Mouse (Mus musculus): Measurements from ENCODE around the gene Hnrnph1. TPM values are rescaled to one million over a fixed set of nuclear protein-coding genes. Genes with fewer than 3 reads are reported as not detected.
A peak's percentile ranks its signal among the peaks of the same experiment; 100 is the strongest.

Hnrnph1 gene
- polyA plus RNA-seq, 1 experiment from 2014 or later: 734 TPM

DNA sequence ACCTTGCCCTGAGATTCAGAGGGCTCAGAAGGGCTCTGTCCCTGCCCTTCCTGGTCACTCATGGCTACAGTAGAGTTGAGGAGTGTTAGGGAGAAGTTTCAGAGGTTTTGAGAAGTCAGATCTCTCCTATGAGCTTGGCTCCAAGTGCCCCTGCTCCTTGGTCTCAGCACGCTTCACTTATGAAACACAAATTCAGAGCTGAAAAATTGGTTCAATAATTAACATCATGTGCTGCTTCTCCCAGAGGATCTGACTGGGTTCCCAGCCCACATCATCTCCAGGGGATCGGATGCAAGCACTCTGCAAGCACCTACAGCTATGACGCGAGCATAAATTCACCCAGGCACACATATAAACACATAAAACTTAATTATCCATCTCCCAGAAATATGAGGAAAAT lies 49.3 kb downstream of the Hnrnph1 start:
- Histone ChIP-seq H3K4me3 (replicated peaks) (no peak overlapping the region), H3K9me3 (no peaks in the 10 kb centered on the region), H3K4me2 (no peak overlapping the region), H3K36me3 (replicated peaks) (no peaks in the 10 kb centered on the region), H3K27ac (no peak overlapping the region), H3K4me1 (peaks cover 6% of the 10 kb centered on the region), H3K9ac (no peak overlapping the region), H3K27me3 (no peaks in the 10 kb centered on the region)
- ATAC-seq (ENCODE audit: low FRiP score): no peak
- WGBS: 90% methylated on average over 4 of the region's 4 CpGs

DNA sequence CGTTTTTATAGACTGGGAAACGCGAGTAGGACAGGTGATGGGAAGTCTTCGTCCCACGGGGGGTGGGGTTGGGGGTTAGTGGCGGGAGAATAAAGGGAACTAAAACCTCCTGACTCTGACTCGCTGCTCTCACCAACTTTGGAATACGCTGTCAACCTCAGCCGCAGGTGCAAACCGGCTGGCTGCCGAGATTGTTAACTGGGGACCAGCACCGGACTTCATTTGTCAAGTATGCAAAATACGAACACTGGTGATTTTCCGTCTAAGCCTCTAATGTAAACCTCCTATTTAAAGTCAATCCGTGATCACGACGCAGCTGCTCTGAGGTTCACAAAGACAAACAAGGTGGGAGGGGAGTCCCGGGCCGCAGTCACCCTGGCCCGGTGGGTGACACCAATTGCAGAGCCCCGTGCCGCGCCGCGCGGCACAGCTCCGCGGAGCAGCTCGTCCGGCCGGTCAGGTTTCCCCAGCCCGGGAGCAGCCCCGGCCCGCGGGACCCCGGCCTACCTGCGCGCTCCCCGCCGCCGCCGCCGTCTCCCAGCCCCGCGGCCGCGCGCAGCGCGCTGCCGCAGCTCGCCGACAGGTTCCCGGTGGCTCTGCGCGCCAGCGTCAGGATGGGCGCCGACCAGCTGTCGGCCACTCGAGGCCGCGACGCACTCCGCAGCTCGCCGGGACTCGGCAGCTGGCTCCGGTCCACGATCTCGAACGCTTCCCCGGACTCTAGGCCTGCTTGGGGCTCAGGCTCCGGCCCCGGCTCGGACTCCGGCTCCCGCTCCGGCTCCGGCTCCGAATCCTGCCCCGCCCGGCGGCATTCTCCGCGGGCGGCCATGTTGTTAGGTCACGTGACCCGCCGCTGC lies 53.7 kb downstream of the Hnrnph1 start, which contains the start of gene Rufy1:
TSS of gene Rufy1 (minus strand) at position 849 of the 857 bp plus-strand sequence.
- Histone ChIP-seq H3K4me2 (peak within 1 kb of the TSS; percentile 57), H3K4me1 (peaks cover 7% of the 10 kb centered on the region; the same call in 1 of the 2 replicates), H3K27me3 (no peaks in the 10 kb centered on the region), H3K9me3 (no peaks in the 10 kb centered on the region), H3K9ac (peak within 1 kb of the TSS; percentile 85), H3K36me3 (replicated peaks) (no peaks in the 10 kb centered on the region), H3K27ac (peak within 1 kb of the TSS; percentile 93), H3K4me3 (replicated peaks) (peak within 1 kb of the TSS; percentile 73)
- under 1% methylated on average over 90 of the region's 90 CpGs for WGBS
- ATAC-seq (ENCODE audit: low FRiP score): peak; percentile 88

GRCm38 (mm10) chr11:50431134-50432068 lies 54.6 kb downstream of the Hnrnph1 start:
- peaks cover 7% of the 10 kb centered on the region; the same call in 1 of the 2 replicates for H3K4me1 ChIP-seq
- H3K27ac ChIP-seq: peak overlapping the region; percentile 93
- peak overlapping the region; percentile 73 for H3K4me3 ChIP-seq (replicated peaks)
- peak; percentile 42 for ATAC-seq (ENCODE audit: low FRiP score)
- whole genome bisulfite sequencing: 30% methylated on average over 32 of the region's 32 CpGs
- H3K4me2 ChIP-seq: peak overlapping the region; percentile 57
- H3K9me3 ChIP-seq: no peaks in the 10 kb centered on the region
- no peaks in the 10 kb centered on the region for H3K36me3 ChIP-seq (replicated peaks)
- 0 out of 2 replicates have a peak, but pooled peaks cover 5% of the 10 kb centered on the region for H3K27me3 ChIP-seq
- H3K9ac ChIP-seq: peak overlapping the region; percentile 85

GRCm38 (mm10) chr11:50432069-50432440 lies 55.3 kb downstream of the Hnrnph1 start:
- Histone ChIP-seq H3K9me3 (no peaks in the 10 kb centered on the region), H3K27ac (no peak overlapping the region), H3K36me3 (replicated peaks) (no peaks in the 10 kb centered on the region), H3K4me3 (replicated peaks) (no peak overlapping the region), H3K4me2 (no peak overlapping the region), H3K27me3 (0 out of 2 replicates have a peak, but pooled peaks cover 7% of the 10 kb centered on the region), H3K4me1 (peaks cover 7% of the 10 kb centered on the region; the same call in 1 of the 2 replicates), H3K9ac (no peak overlapping the region)
- ATAC-seq (ENCODE audit: low FRiP score): no peak
- 92% methylated on average over 3 of the region's 3 CpGs for WGBS

GRCm38 (mm10) chr11:50432896-50433295 lies 56.1 kb downstream of the Hnrnph1 start:
- Histone ChIP-seq H3K36me3 (replicated peaks) (no peaks in the 10 kb centered on the region), H3K4me1 (peaks cover 7% of the 10 kb centered on the region; the same call in 1 of the 2 replicates), H3K27me3 (0 out of 2 replicates have a peak, but pooled peaks cover 7% of the 10 kb centered on the region), H3K27ac (no peak overlapping the region), H3K9ac (no peak overlapping the region), H3K4me3 (replicated peaks) (no peak overlapping the region), H3K9me3 (no peaks in the 10 kb centered on the region), H3K4me2 (no peak overlapping the region)
- ATAC-seq (ENCODE audit: low FRiP score): no peak
- 95% methylated on average over 5 of the region's 5 CpGs for WGBS

MicroRNAs encoded within 50 kb of the gene (microRNA counts, 519-probe panel; counts per million panel counts)
- microRNA mmu-miR-804: 3,884 counts per million, percentile 43 among the panel's probes with 10 or more counts

Small RNA genes within 50 kb of the gene (microRNA-seq; reads per million reads assigned to microRNA genes)
- gene Mir804: not detected

Other genes with a start within 250 kb of the Hnrnph1 start
- 38.3 and 39.2 TPM in 2 replicates for gene Tbc1d9b, start 245.6 kb upstream of the Hnrnph1 start, polyA plus RNA-seq (2016; fragmentation: Nextera tagmentation; extraction: Ambion mirVana)
- 22.2 and 24.9 TPM in 2 replicates for gene Mrnip, start 202.5 kb upstream of the Hnrnph1 start, polyA plus RNA-seq (2016; fragmentation: Nextera tagmentation; extraction: Ambion mirVana)
- 165 and 169 TPM in 2 replicates for gene Sqstm1, start 166.2 kb upstream of the Hnrnph1 start, polyA plus RNA-seq (2016; fragmentation: Nextera tagmentation; extraction: Ambion mirVana)
- gene Mgat4b, start 166.1 kb upstream of the Hnrnph1 start, polyA plus RNA-seq (2016; fragmentation: Nextera tagmentation; extraction: Ambion mirVana): 31.6 and 40.3 TPM in 2 replicates
- gene Ltc4s, start 138.4 kb upstream of the Hnrnph1 start, polyA plus RNA-seq (2016; fragmentation: Nextera tagmentation; extraction: Ambion mirVana): 0.60 and 0.69 TPM in 2 replicates
- gene Maml1, start 84.7 kb upstream of the Hnrnph1 start, polyA plus RNA-seq (2016; fragmentation: Nextera tagmentation; extraction: Ambion mirVana): 5.5 and 5.9 TPM in 2 replicates
- gene Canx, start 51.3 kb upstream of the Hnrnph1 start, polyA plus RNA-seq (2016; fragmentation: Nextera tagmentation; extraction: Ambion mirVana): 287 and 298 TPM in 2 replicates
- gene Cby3, start 22.5 kb upstream of the Hnrnph1 start, polyA plus RNA-seq (2016; fragmentation: Nextera tagmentation; extraction: Ambion mirVana): not detected in 2 replicates
- 30.7 and 31.5 TPM in 2 replicates for gene Rufy1, start 54.1 kb downstream of the Hnrnph1 start, polyA plus RNA-seq (2016; fragmentation: Nextera tagmentation; extraction: Ambion mirVana)
- gene Adamts2, start 225.1 kb downstream of the Hnrnph1 start, polyA plus RNA-seq (2016; fragmentation: Nextera tagmentation; extraction: Ambion mirVana): 1.8 and 2.0 TPM in 2 replicates

Data from forebrain, embryonic 12.5 days (tissue).